Mouse (Mus musculus): ENCODE data around the gene Zfp688.

GRCm38 (mm10) chr7:127435206-127435605 lies 13.3 kb upstream of the Zfp688 start:
- TF ChIP-seq CTCF (IDR thresholded peaks at IDR 0.05; ENCODE audit: borderline replicate concordance, extremely low read depth, insufficient read depth, insufficient read length) (no peak), POLR2A (IDR thresholded peaks at IDR 0.05; ENCODE audit: borderline replicate concordance, extremely low read depth, insufficient read depth, insufficient read length, poor library complexity, severe bottlenecking) (no peak)

Measured in brain, embryonic 14.5 days (tissue).